Mouse (Mus musculus) E14TG2a.4 (cell line): ENCODE measurements at regions not wholly inside any gene's neighbourhood (a gene's known extent, or its start where the extent isn't known, plus 50 kb on each side); places are given as distances from the start of the nearest gene placed in this dataset.

ENCODE experiments used
- H3K27me3 ChIP-seq: 2 replicates; pipeline ENCODE4 v1.6.1; 2014; ENCODE audit warnings: low read length, control low read depth; ENCODE audit not compliant: insufficient read depth
- H3K36me3 ChIP-seq: 2 replicates; pipeline ENCODE4 v1.6.1; 2014; ENCODE audit warnings: low read length, control low read depth; ENCODE audit not compliant: insufficient read depth
- H3K4me1 ChIP-seq: replicated peaks from 2 replicates; pipeline ENCODE4 v1.6.1; 2014; ENCODE audit warnings: low read depth, low read length, control low read depth
- H3K4me3 ChIP-seq: replicated peaks from 2 replicates; pipeline ENCODE4 v1.5.1; 2014; ENCODE audit warnings: mild to moderate bottlenecking, low read length
- H3K9me3 ChIP-seq: 2 replicates; pipeline ENCODE4 v1.6.1; 2014; ENCODE audit warnings: low read length, control low read depth
- CTCF ChIP-seq: conservative IDR thresholded peaks from 2 replicates; pipeline ENCODE4 v1.5.1; 2014; ENCODE audit warnings: low read length
- NANOG ChIP-seq: IDR thresholded peaks from 2 replicates; pipeline ENCODE4 v1.6.1; 2014; ENCODE audit warnings: borderline replicate concordance, low read length, mixed read lengths
- POU5F1 ChIP-seq: IDR thresholded peaks from 2 replicates; pipeline ENCODE4 v1.6.1; 2014; ENCODE audit warnings: low read length, borderline replicate concordance

GRCm38 (mm10) chr2:167786951-167787350 is 97.3 kb upstream of the Tmem189 start:
- TF ChIP-seq CTCF (no peak), NANOG (no peak), POU5F1 (no peak)

GRCm38 (mm10) chr2:167784353-167784752 is 94.7 kb upstream of the Tmem189 start:
- Histone ChIP-seq H3K9me3 (no peaks in the 10 kb centered on the region), H3K4me3 (no peak overlapping the region), H3K27me3 (no peaks in the 10 kb centered on the region; the same call in 1 of the 2 replicates), H3K4me1 (peaks cover 26% of the 10 kb centered on the region), H3K36me3 (peaks cover 6% of the 10 kb centered on the region; the same call in 1 of the 2 replicates)
- no peak for TF ChIP-seq POU5F1
- no peak for TF ChIP-seq NANOG
- no peak for TF ChIP-seq CTCF

More at GRCm38 (mm10) chr2:167786951-167787350, 97.3 kb upstream of the Tmem189 start:
- H3K36me3 ChIP-seq: no peaks in the 10 kb centered on the region
- peaks cover 19% of the 10 kb centered on the region for H3K4me1 ChIP-seq
- H3K27me3 ChIP-seq: no peaks in the 10 kb centered on the region
- no peak overlapping the region for H3K4me3 ChIP-seq
- H3K9me3 ChIP-seq: no peaks in the 10 kb centered on the region

GRCm38 (mm10) chr2:167783374-167783773 is 93.8 kb upstream of the Tmem189 start:
- Histone ChIP-seq H3K27me3 (no peaks in the 10 kb centered on the region; the same call in 1 of the 2 replicates), H3K4me3 (no peak overlapping the region)
- TF ChIP-seq CTCF: no peak
- no peak for TF ChIP-seq POU5F1
- no peak for TF ChIP-seq NANOG

GRCm38 (mm10) chr2:167782231-167782999 is 92.8 kb upstream of the Tmem189 start:
- H3K36me3 ChIP-seq: peaks cover 6% of the 10 kb centered on the region; the same call in 1 of the 2 replicates
- no peaks in the 10 kb centered on the region for H3K9me3 ChIP-seq
- peaks cover 3% of the 10 kb centered on the region; the same call in 1 of the 2 replicates for H3K27me3 ChIP-seq
- peak overlapping the region; percentile 35; the same call in 1 of the 2 replicates for H3K4me3 ChIP-seq
- TF ChIP-seq CTCF (no peak), POU5F1 (0 out of 2 replicates have a peak, but pooled peaks have one; percentile 17)
- H3K4me1 ChIP-seq: peaks cover 35% of the 10 kb centered on the region

More at GRCm38 (mm10) chr2:167783374-167783773, 93.8 kb upstream of the Tmem189 start:
- no peaks in the 10 kb centered on the region for H3K9me3 ChIP-seq
- H3K36me3 ChIP-seq: peaks cover 6% of the 10 kb centered on the region; the same call in 1 of the 2 replicates
- peaks cover 26% of the 10 kb centered on the region for H3K4me1 ChIP-seq

GRCm38 (mm10) chr2:167781496-167781895 is 91.9 kb upstream of the Tmem189 start:
- Histone ChIP-seq H3K36me3 (peaks cover 6% of the 10 kb centered on the region; the same call in 1 of the 2 replicates), H3K4me3 (no peak overlapping the region), H3K9me3 (no peaks in the 10 kb centered on the region), H3K4me1 (peaks cover 43% of the 10 kb centered on the region), H3K27me3 (peaks cover 7% of the 10 kb centered on the region)
- TF ChIP-seq CTCF: no peak
- no peak for TF ChIP-seq POU5F1
- TF ChIP-seq NANOG: no peak

GRCm38 (mm10) chr2:167778691-167779090 is 89.1 kb upstream of the Tmem189 start:
- H3K4me3 ChIP-seq: 0 out of 2 replicates have a peak overlapping the region, but pooled peaks have one; percentile 80
- peaks cover 6% of the 10 kb centered on the region; the same call in 1 of the 2 replicates for H3K36me3 ChIP-seq
- peaks cover 11% of the 10 kb centered on the region for H3K27me3 ChIP-seq
- H3K4me1 ChIP-seq: peaks cover 61% of the 10 kb centered on the region
- TF ChIP-seq CTCF (no peak), POU5F1 (no peak), NANOG (no peak)
- H3K9me3 ChIP-seq: no peaks in the 10 kb centered on the region

- no peaks in the 10 kb centered on the region for H3K9me3 ChIP-seq
- peaks cover 58% of the 10 kb centered on the region for H3K4me1 ChIP-seq
- no peak for TF ChIP-seq CTCF
- no peak for TF ChIP-seq NANOG
- no peak for TF ChIP-seq POU5F1
- peaks cover 11% of the 10 kb centered on the region for H3K27me3 ChIP-seq
- peak overlapping the region; percentile 80 for H3K4me3 ChIP-seq
- peaks cover 6% of the 10 kb centered on the region; the same call in 1 of the 2 replicates for H3K36me3 ChIP-seq
These were observed 88.6 kb upstream of the Tmem189 start for GRCm38 (mm10) chr2:167778271-167778670.

GRCm38 (mm10) chr2:167777331-167778085 is 87.9 kb upstream of the Tmem189 start:
- H3K4me1 ChIP-seq: peaks cover 52% of the 10 kb centered on the region
- H3K27me3 ChIP-seq: peaks cover 11% of the 10 kb centered on the region
- no peak for TF ChIP-seq CTCF
- TF ChIP-seq POU5F1: no peak
- TF ChIP-seq NANOG: no peak
- peak overlapping the region; percentile 80 for H3K4me3 ChIP-seq
- peaks cover 6% of the 10 kb centered on the region; the same call in 1 of the 2 replicates for H3K36me3 ChIP-seq
- no peaks in the 10 kb centered on the region for H3K9me3 ChIP-seq
